Mouse (Mus musculus) olfactory bulb, adult 2 months (tissue): Measurements from ENCODE around the gene Pacrg.

Source experiments
- CTCF ChIP-seq: fragments of 200-500 bp; IDR thresholded peaks from 2 replicates; pipeline ENCODE4 v1.5.1; 2012; ENCODE audit warnings: low read depth, mild to moderate bottlenecking, low read length, moderate library complexity; ENCODE audit not compliant: insufficient read depth
- POLR2A ChIP-seq: fragments of 200-500 bp; IDR thresholded peaks from 2 replicates; pipeline ENCODE4 v1.6.1; 2012; ENCODE audit warnings: mild to moderate bottlenecking, low read depth, low read length, moderate library complexity; ENCODE audit not compliant: insufficient read depth

DNA sequence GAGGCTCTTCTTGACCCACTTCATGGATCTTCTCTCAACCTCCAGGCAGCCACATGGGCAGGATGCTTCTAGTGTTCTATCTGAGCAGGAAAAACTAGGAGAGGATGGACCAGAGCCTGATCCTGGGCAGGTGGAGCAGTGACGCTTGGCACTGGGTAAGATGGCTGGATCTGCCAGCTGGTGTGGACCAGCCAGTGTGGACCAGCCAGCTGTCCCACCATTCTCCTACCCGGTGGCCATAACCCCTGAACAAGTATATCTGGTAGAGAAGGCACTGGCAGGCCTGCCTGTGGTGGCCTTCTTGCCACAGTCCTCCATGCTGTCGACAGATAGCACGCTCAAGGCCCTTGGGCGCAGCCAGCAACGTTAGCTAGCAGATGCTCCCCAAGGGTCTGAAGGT lies 443.2 kb downstream of the Pacrg start:
- TF ChIP-seq POLR2A (no peak), CTCF (no peak)
